Comparison of ENCODE assay signal across 7 mouse cellular contexts in genomic region chr10:23116063-23116462, GRCm38 (mm10).
"Had no signal": no experiment of that assay in that cellular context is flagged by ENCODE, and none has a peak within 500 bp of the region (broad histone marks: within the 10 kb centered on the region; RNA-seq: fewer than 3 reads in every experiment).

No protein-coding gene starts in this region.

- ATAC-seq: intestine, embryonic 16.5 days had no signal

- H3K27ac ChIP-seq: layer of hippocampus, adult 2 months; limb, embryonic 13.5 days; midbrain, embryonic 15.5 days; neural tube, embryonic 12.5 days; stomach, embryonic 15.5 days had no signal

- H3K9ac ChIP-seq: limb, embryonic 13.5 days; midbrain, embryonic 15.5 days; neural tube, embryonic 12.5 days; stomach, embryonic 15.5 days had no signal

- H3K27me3 ChIP-seq: midbrain, embryonic 15.5 days; neural tube, embryonic 12.5 days; stomach, embryonic 15.5 days had no signal

- H3K4me2 ChIP-seq: limb, embryonic 13.5 days; midbrain, embryonic 11.5 days; midbrain, embryonic 15.5 days; neural tube, embryonic 12.5 days; stomach, embryonic 15.5 days had no signal

- H3K36me3 ChIP-seq: midbrain, embryonic 15.5 days; neural tube, embryonic 12.5 days; stomach, embryonic 15.5 days had no signal

- H3K4me1 ChIP-seq: midbrain, embryonic 15.5 days; neural tube, embryonic 12.5 days; stomach, embryonic 15.5 days had no signal

- H3K9me3 ChIP-seq: limb, embryonic 13.5 days; midbrain, embryonic 15.5 days; neural tube, embryonic 12.5 days; stomach, embryonic 15.5 days had no signal

- H3K4me3 ChIP-seq: layer of hippocampus, adult 2 months; limb, embryonic 13.5 days; midbrain, embryonic 15.5 days; neural tube, embryonic 12.5 days; stomach, embryonic 15.5 days had no signal
